Mouse (Mus musculus) myocyte (in vitro differentiated cells): ENCODE measurements around the gene Ccs. TPM values are rescaled to one million over a fixed set of nuclear protein-coding genes. Genes with fewer than 3 reads are reported as not detected.

Experiments
- H3K27me3 ChIP-seq: one replicate; pipeline ENCODE4 v1.6.1; 2011; ENCODE audit not compliant: control insufficient read depth, insufficient read depth, insufficient read length
- H3K36me3 ChIP-seq: one replicate; pipeline ENCODE4 v1.6.1; 2011; ENCODE audit not compliant: control insufficient read depth, insufficient read depth
- H3K4me2 ChIP-seq: one replicate; pipeline ENCODE4 v1.6.1; 2011; ENCODE audit warnings: low read depth, control low read depth
- H3K4me3 ChIP-seq: one replicate; pipeline ENCODE4 v1.5.1; 2011; ENCODE audit warnings: mild to moderate bottlenecking, control low read depth, moderate library complexity
- H3K79me2 ChIP-seq: one replicate; pipeline ENCODE4 v1.6.1; 2011; ENCODE audit not compliant: control insufficient read depth, insufficient read depth
- H3ac ChIP-seq: one replicate; pipeline ENCODE4 v1.6.1; 2011; ENCODE audit not compliant: control insufficient read depth, insufficient read length
- CEBPB ChIP-seq: IDR thresholded peaks from 2 replicates; pipeline ENCODE4 v1.6.1; 2011; ENCODE audit warnings: mild to moderate bottlenecking, moderate library complexity; ENCODE audit not compliant: poor library complexity, insufficient read depth, severe bottlenecking
- E2F4 ChIP-seq: IDR thresholded peaks from one replicate; pipeline ENCODE4 v1.6.1; 2011; ENCODE audit warnings: mild to moderate bottlenecking, control low read depth, moderate library complexity; ENCODE audit not compliant: insufficient read depth
- MAX ChIP-seq: IDR thresholded peaks from one replicate; pipeline ENCODE4 v1.6.1; 2011; ENCODE audit warnings: low read depth, mild to moderate bottlenecking, control low read depth
- MYOD1 ChIP-seq, 3 experiments: IDR thresholded peaks; one replicate each; pipeline ENCODE4 v1.6.1; 2011; ENCODE audit warnings: control low read depth in 2 of 3, low read depth in 2 of 3, mild to moderate bottlenecking in 2 of 3, moderate library complexity in 1 of 3; ENCODE audit not compliant: insufficient read length in 2 of 3, control insufficient read depth in 1 of 3
- MYOG ChIP-seq, 3 experiments: IDR thresholded peaks; one replicate each; pipeline ENCODE4 v1.6.1; 2011; ENCODE audit warnings: control low read depth in 2 of 3, low read depth in 2 of 3, mild to moderate bottlenecking in 2 of 3; ENCODE audit not compliant: insufficient read length in 2 of 3, control insufficient read depth in 1 of 3, insufficient read depth in 1 of 3
- POLR2A ChIP-seq: IDR thresholded peaks from one replicate; pipeline ENCODE4 v1.6.1; 2011; ENCODE audit warnings: low read depth, mild to moderate bottlenecking, control low read depth, moderate library complexity; ENCODE audit not compliant: insufficient read length
- POLR2AphosphoS2 ChIP-seq: IDR thresholded peaks from one replicate; pipeline ENCODE4 v1.6.1; 2011; ENCODE audit warnings: low read depth, control low read depth; ENCODE audit not compliant: insufficient read length
- REST ChIP-seq: IDR thresholded peaks from one replicate; pipeline ENCODE4 v1.6.1; 2011; ENCODE audit warnings: mild to moderate bottlenecking, control low read depth, moderate library complexity; ENCODE audit not compliant: insufficient read depth, insufficient read length
- SRF ChIP-seq: IDR thresholded peaks from one replicate; pipeline ENCODE4 v1.6.1; 2011; ENCODE audit warnings: low read depth; ENCODE audit not compliant: control insufficient read depth, insufficient read length
- TCF12 ChIP-seq: IDR thresholded peaks from one replicate; pipeline ENCODE4 v1.6.1; 2011; ENCODE audit warnings: mild to moderate bottlenecking, control low read depth; ENCODE audit not compliant: poor library complexity, insufficient read depth, severe bottlenecking
- TCF3 ChIP-seq: IDR thresholded peaks from one replicate; pipeline ENCODE4 v1.6.1; 2011; ENCODE audit warnings: low read depth, control low read depth; ENCODE audit not compliant: insufficient read length
- USF1 ChIP-seq: IDR thresholded peaks from one replicate; pipeline ENCODE4 v1.6.1; 2011; ENCODE audit warnings: low read depth, mild to moderate bottlenecking, control low read depth, moderate library complexity
- polyA plus RNA-seq: library from polyadenylated mRNA; unstranded; fragments of >200 nt; fragmentation: generic; extraction: Trizol; gene quantifications from one replicate; pipeline ENCODE4 v1.2.1, GENCODE M21; 2012; ENCODE audit warnings: missing spikeins

The Ccs gene
- polyA plus RNA-seq, 1 experiment, result 40.4 TPM

DNA sequence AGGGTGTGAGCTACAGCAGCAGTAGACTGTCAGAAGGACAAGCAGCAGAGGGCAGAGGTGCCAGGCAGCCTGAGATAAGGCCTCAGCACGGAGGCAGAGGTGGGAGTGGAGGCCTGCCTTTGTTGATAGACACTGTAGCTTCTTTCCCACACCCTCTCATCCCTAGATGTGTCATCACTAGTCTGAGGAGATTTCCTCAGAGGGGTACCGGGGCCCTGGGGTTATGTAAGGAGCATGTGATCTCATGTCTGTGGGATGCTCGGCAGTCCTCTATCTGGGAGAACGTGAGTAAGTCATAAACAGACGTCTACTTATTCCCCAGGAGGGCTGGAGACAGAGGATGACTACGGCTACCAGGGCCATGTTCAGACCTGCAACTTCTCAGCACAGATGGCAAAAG is 19.9 kb upstream of the Ccs start:
- Histone ChIP-seq H3K4me2 (no peak overlapping the region), H3K27me3 (peaks cover 16% of the 10 kb centered on the region), H3ac (no peak overlapping the region), H3K36me3 (no peaks in the 10 kb centered on the region), H3K4me3 (no peak overlapping the region), H3K79me2 (no peaks in the 10 kb centered on the region)
- no peak for TF ChIP-seq MYOD1 (IDR thresholded peaks at IDR 0.05; ENCODE audit: control insufficient read depth in 1 of 3, insufficient read length in 2 of 3, low read depth in 2 of 3)
- TF ChIP-seq USF1, result peak; percentile 2

DNA sequence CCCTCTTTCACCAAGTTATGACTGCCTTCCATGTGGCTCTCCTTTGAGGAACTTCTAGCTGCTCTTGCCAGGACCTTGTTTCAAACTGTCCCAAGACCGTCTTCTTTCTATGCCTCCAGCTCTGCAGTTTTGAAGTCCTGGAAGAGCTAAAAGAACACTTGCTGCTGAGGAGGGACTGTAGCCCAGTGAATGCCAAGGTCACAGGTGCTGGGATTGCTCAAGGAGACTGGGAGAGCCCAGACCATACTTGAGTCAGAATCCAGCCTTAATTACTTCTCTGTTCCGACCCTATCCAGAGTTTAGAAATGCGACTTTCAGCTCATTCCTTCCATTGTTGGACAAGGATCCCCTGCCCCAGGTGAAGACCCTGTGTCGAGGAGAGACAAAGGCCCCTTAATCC is 16.8 kb upstream of the Ccs start:
- Histone ChIP-seq H3K4me2 (no peak overlapping the region), H3K4me3 (no peak overlapping the region), H3ac (no peak overlapping the region), H3K27me3 (peaks cover 24% of the 10 kb centered on the region), H3K36me3 (no peaks in the 10 kb centered on the region), H3K79me2 (no peaks in the 10 kb centered on the region)
- no peak for TF ChIP-seq E2F4
- no peak for TF ChIP-seq MYOD1 (IDR thresholded peaks at IDR 0.05; ENCODE audit: control insufficient read depth in 1 of 3, insufficient read length in 2 of 3, low read depth in 2 of 3)
- TF ChIP-seq TCF12, result no peak
- no peak for TF ChIP-seq SRF
- TF ChIP-seq USF1, result no peak
- TF ChIP-seq REST, result no peak
- TF ChIP-seq CEBPB, result no peak
- TF ChIP-seq MYOG (IDR thresholded peaks at IDR 0.05; ENCODE audit: control insufficient read depth in 1 of 3, insufficient read depth in 1 of 3, insufficient read length in 2 of 3, low read depth in 2 of 3), result no peak
- no peak for TF ChIP-seq POLR2A
- no peak for TF ChIP-seq TCF3
- TF ChIP-seq MAX, result no peak
- TF ChIP-seq POLR2AphosphoS2, result no peak

DNA sequence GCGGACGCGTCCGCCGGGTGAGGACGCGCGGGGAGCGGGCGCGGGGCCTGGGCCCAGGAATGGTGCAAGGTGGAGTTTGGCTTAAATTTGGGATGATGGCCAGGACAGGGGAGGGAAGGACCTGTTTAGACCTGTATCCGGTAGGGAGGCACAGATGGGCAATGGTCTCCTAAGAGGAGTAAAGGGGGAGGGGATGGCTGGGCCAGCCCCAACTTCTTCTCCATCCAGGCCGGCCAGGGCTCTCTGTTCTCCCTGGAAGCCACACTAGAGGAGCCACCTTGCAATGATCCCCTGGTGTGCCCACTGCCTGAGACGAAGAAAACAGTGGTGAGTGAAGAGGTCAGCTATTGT is 16.3 kb upstream of the Ccs start:
- H3K4me3 ChIP-seq, result no peak overlapping the region
- H3K4me2 ChIP-seq, result peak overlapping the region; percentile 56
- no peaks in the 10 kb centered on the region for H3K36me3 ChIP-seq
- no peak overlapping the region for H3ac ChIP-seq
- H3K79me2 ChIP-seq, result no peaks in the 10 kb centered on the region
- TF ChIP-seq MYOG (IDR thresholded peaks at IDR 0.05; ENCODE audit: control insufficient read depth in 1 of 3, insufficient read depth in 1 of 3, insufficient read length in 2 of 3, low read depth in 2 of 3), result no peak
- no peak for TF ChIP-seq USF1
- H3K27me3 ChIP-seq, result peaks cover 29% of the 10 kb centered on the region

DNA sequence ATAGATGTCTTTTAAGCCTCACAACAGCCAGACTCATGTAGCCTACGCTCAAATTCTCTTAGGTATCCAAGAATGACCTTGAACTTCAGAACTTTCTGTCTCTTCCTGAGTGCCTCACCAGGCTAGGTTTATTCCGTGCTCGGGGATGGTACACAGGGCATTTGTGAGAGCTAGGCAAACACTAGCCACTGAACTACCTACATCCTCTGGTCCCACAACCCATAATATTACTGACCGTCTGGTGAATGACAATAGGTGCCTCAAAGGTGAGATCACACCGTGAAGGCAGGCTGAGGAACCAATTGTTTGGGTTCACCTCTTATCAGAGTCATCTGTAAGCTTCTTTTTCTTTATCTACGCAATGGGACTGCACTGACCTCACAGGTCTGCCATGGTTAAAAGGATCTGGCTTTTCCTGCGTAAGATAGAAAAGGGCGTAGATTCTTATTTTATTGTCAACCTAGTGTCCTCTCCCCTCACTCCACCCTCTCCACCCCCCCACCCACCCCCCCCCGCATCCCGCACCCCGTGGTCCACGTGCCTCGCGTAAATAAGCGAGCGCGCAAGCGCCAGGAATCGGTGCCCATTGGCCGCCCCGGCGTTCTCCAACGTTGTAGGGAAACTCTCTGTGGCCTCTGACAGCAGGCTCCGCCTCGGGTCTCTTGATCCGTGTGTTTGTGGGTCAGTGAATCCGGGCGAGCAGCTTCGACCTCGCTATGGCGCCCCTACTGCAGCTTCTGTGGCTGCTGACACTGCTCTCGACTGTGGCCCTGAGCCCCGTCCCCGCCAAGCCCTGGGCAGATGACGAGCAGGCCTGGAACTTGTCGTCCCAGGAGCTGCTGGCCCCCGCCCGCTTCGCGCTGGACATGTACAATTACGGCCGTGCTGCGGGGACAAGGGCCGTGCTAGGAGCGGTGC is 15.7 kb upstream of the Ccs start, which contains the start of gene Ctsf:
Ctsf (plus strand) TSS at position 579 of the 918 bp plus-strand sequence.
- H3ac ChIP-seq, result no peak within 1 kb of the TSS
- no peak within 1 kb of the TSS for H3K4me3 ChIP-seq
- peaks cover 33% of the 10 kb centered on the region for H3K27me3 ChIP-seq
- TF ChIP-seq POLR2AphosphoS2 (no peak), MYOG (IDR thresholded peaks at IDR 0.05; ENCODE audit: control insufficient read depth in 1 of 3, insufficient read depth in 1 of 3, insufficient read length in 2 of 3, low read depth in 2 of 3) (peak in 1 of 3 experiments; percentile 2)
- no peaks in the 10 kb centered on the region for H3K36me3 ChIP-seq
- H3K4me2 ChIP-seq, result peak within 1 kb of the TSS; percentile 56
- H3K79me2 ChIP-seq, result no peaks in the 10 kb centered on the region

DNA sequence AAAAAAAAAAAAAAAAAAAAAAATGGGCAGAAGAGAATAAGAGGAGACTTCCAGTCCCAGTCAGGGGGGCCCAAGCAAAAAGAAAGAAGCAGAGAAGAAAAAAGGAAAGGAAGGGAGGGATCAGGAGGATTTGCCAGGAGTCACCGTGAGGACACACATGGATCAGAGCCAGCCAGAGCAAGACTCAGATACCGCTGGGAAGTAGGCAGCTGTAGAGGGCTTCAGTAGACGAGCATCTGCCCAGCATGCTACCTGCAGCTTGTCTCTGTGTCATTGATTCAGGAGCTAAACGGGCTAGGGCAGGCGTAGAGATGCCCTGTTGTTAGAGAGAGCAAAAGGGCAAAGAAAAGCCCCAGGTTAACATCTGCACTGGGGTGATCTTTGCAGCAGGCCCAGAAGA is 11.1 kb upstream of the Ccs start:
- no peak for TF ChIP-seq POLR2AphosphoS2
- TF ChIP-seq MAX, result no peak
- TF ChIP-seq MYOG (IDR thresholded peaks at IDR 0.05; ENCODE audit: control insufficient read depth in 1 of 3, insufficient read depth in 1 of 3, insufficient read length in 2 of 3, low read depth in 2 of 3), result no peak
- no peak for TF ChIP-seq USF1
- TF ChIP-seq REST, result no peak
- no peak for TF ChIP-seq CEBPB
- no peak for TF ChIP-seq E2F4
- no peak for TF ChIP-seq TCF12
- no peak for TF ChIP-seq TCF3
- no peak for TF ChIP-seq POLR2A
- no peak for TF ChIP-seq MYOD1 (IDR thresholded peaks at IDR 0.05; ENCODE audit: control insufficient read depth in 1 of 3, insufficient read length in 2 of 3, low read depth in 2 of 3)
- no peak for TF ChIP-seq SRF
- Histone ChIP-seq H3K4me2 (no peak overlapping the region), H3K27me3 (peaks cover 37% of the 10 kb centered on the region), H3K36me3 (no peaks in the 10 kb centered on the region), H3ac (no peak overlapping the region), H3K79me2 (no peaks in the 10 kb centered on the region), H3K4me3 (no peak overlapping the region)
